Mouse (Mus musculus) embryonic facial prominence, embryonic 11.5 days (tissue): ENCODE measurements at regions not wholly inside any gene's neighbourhood (a gene's known extent, or its start where the extent isn't known, plus 50 kb on each side); places are given as distances from the start of the nearest gene placed in this dataset.
"Not testable (repeated sequence)": the region's sequence is repeated elsewhere in the genome, so short reads cannot be mapped to it uniquely, and the experiment has no call there.

Source experiments
- ATAC-seq: fragments of 200-750 bp; cut with Nextera tagmentation; replicated peaks from 2 replicates; pipeline ENCODE4 v1.8.0; 2017; ENCODE audit warnings: low read depth; ENCODE audit not compliant: insufficient number of reproducible peaks, low FRiP score, low TSS enrichment
- DNase-seq: peaks from one replicate; pipeline ENCODE4 v3.0.0-alpha.2; 2015; ENCODE audit warnings: low spot score
- H3K27ac ChIP-seq: fragments of 300-500 bp; sonication (generic); replicated peaks from 2 replicates; pipeline ENCODE4 v1.5.1; 2014; ENCODE audit warnings: mild to moderate bottlenecking, low read depth, low read length, control low read depth
- H3K27me3 ChIP-seq: fragments of 300-500 bp; sonication (generic); 2 replicates; pipeline ENCODE4 v1.6.1; 2014; ENCODE audit warnings: mild to moderate bottlenecking, low read length, moderate library complexity, mixed read lengths; ENCODE audit not compliant: control insufficient read depth, insufficient read depth
- H3K36me3 ChIP-seq: fragments of 300-500 bp; sonication (generic); replicated peaks from 2 replicates; pipeline ENCODE4 v1.6.1; 2014; ENCODE audit warnings: low read depth, mild to moderate bottlenecking, low read length, moderate library complexity, mixed read lengths; ENCODE audit not compliant: control insufficient read depth, insufficient read depth
- H3K4me1 ChIP-seq: fragments of 300-500 bp; sonication (generic); 2 replicates; pipeline ENCODE4 v1.6.1; 2014; ENCODE audit warnings: low read length, mixed read lengths; ENCODE audit not compliant: control insufficient read depth, insufficient read depth
- H3K4me2 ChIP-seq: fragments of 300-500 bp; sonication (generic); 2 replicates; pipeline ENCODE4 v1.6.1; 2014; ENCODE audit warnings: low read depth, mild to moderate bottlenecking, control low read depth, low read length, moderate library complexity
- H3K4me3 ChIP-seq: fragments of 300-500 bp; sonication (generic); 2 replicates; pipeline ENCODE4 v1.5.1; 2014; ENCODE audit warnings: low read depth, low read length, control low read depth
- H3K9ac ChIP-seq: fragments of 300-500 bp; sonication (generic); replicated peaks from 2 replicates; pipeline ENCODE4 v1.6.1; 2014; ENCODE audit warnings: mild to moderate bottlenecking, control low read depth, low read length
- H3K9me3 ChIP-seq: fragments of 300-500 bp; sonication (generic); replicated peaks from 2 replicates; pipeline ENCODE4 v1.6.1; 2016; ENCODE audit warnings: mild to moderate bottlenecking, low read length, inconsistent platforms, mixed read lengths; ENCODE audit not compliant: control insufficient read depth
- WGBS: fragments of 180-500 bp; shearing (Covaris S2); extraction: QIAGEN DNeasy Blood & Tissue Kit; methylation state at CpG from one replicate; pipeline ENCODE4 v1.1.7; 2014; 5-methylcytosine and 5-hydroxymethylcytosine counted together

DNA sequence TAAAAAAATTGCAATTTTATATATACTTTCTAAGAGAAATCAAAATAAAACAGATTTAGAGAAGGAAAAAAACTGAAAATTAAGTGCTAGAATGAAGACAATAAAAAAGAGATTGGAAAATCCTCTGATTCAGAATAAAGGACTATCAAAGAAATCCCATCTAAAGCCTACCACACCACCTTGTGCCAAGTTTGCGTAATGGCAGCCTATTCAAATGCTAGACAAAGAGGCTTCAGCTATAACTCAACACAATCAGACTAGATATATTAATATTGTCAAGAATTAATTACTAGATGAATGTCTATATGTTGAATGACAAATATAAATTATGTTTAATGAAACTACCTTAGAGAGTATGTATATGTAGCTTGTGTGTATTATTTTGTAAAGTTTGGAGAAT lies 221.9 kb upstream of the Ascc3 start:
- ATAC-seq (no peak), DNase-seq (peak; percentile 33)
- H3K9ac ChIP-seq: no peak overlapping the region
- H3K27me3 ChIP-seq: no peaks in the 10 kb centered on the region
- H3K27ac ChIP-seq: no peak overlapping the region
- H3K9me3 ChIP-seq: no peaks in the 10 kb centered on the region
- no peaks in the 10 kb centered on the region for H3K36me3 ChIP-seq
- WGBS: 49% methylated on average over 1 of the region's 1 CpGs
- no peak overlapping the region for H3K4me2 ChIP-seq
- no peak overlapping the region for H3K4me3 ChIP-seq
- H3K4me1 ChIP-seq: no peaks in the 10 kb centered on the region

DNA sequence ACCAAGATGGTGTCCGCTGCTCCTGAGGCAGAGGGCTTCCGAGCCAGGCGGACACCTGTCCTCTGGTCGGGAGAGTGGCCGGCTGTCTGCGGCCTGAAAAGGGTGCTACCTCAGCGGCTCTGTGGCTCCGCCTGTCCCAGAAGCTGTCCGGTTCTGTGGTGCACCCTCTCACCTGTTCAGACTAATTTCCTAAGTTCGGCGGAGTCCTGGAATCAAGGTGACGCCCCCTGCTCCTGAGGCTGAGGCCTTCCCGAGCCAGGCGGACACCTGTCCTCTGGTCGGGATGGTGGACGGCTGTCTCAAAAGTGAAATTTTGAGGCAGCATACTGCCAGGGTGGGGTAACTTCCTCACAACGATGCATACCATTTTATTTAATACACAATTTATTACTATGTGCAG lies 199.9 kb upstream of the Ascc3 start:
- not testable (repeated sequence) for H3K36me3 ChIP-seq, H3K4me3 ChIP-seq, H3K27me3 ChIP-seq, H3K4me2 ChIP-seq, DNase-seq, H3K9ac ChIP-seq, H3K4me1 ChIP-seq, H3K27ac ChIP-seq, ATAC-seq, H3K9me3 ChIP-seq
- WGBS: 95% methylated on average over 17 of the region's 17 CpGs
